Mouse (Mus musculus) neural tube, embryonic 13.5 days (tissue): ENCODE results near the gene Alox15. TPM values are rescaled to one million over a fixed set of nuclear protein-coding genes. Genes with fewer than 3 reads are reported as not detected.

Source experiments
- ATAC-seq: fragments of 200-750 bp; cut with Nextera tagmentation; 2 replicates; pipeline ENCODE4 v1.8.0; 2017; ENCODE audit warnings: low read depth, mild to moderate bottlenecking, moderate TSS enrichment, moderate library complexity
- H3K27ac ChIP-seq: fragments of 300-500 bp; sonication (generic); replicated peaks from 2 replicates; pipeline ENCODE4 v1.5.1; 2015; ENCODE audit warnings: moderate library complexity, mild to moderate bottlenecking, inconsistent platforms
- H3K27me3 ChIP-seq: fragments of 300-500 bp; sonication (generic); 2 replicates; pipeline ENCODE4 v1.6.1; 2015; ENCODE audit warnings: mild to moderate bottlenecking, inconsistent platforms
- H3K36me3 ChIP-seq: fragments of 300-500 bp; sonication (generic); 2 replicates; pipeline ENCODE4 v1.6.1; 2015; ENCODE audit warnings: mild to moderate bottlenecking, inconsistent platforms
- H3K4me1 ChIP-seq: fragments of 300-500 bp; sonication (generic); replicated peaks from 2 replicates; pipeline ENCODE4 v1.6.1; 2015; ENCODE audit warnings: inconsistent platforms
- H3K4me2 ChIP-seq: fragments of 300-500 bp; sonication (generic); 2 replicates; pipeline ENCODE4 v1.6.1; 2015; ENCODE audit warnings: inconsistent platforms, mild to moderate bottlenecking, moderate library complexity
- H3K4me3 ChIP-seq: fragments of 300-500 bp; sonication (generic); 2 replicates; pipeline ENCODE4 v1.5.1; 2015; ENCODE audit warnings: mild to moderate bottlenecking, inconsistent platforms
- H3K9ac ChIP-seq: fragments of 300-500 bp; sonication (generic); 2 replicates; pipeline ENCODE4 v1.6.1; 2015; ENCODE audit warnings: moderate library complexity, mild to moderate bottlenecking, inconsistent platforms
- H3K9me3 ChIP-seq: fragments of 300-500 bp; sonication (generic); 2 replicates; pipeline ENCODE4 v1.6.1; 2016; ENCODE audit warnings: inconsistent platforms
- WGBS: fragments of 180-500 bp; shearing (Covaris S2); methylation state at CpG from one replicate; pipeline ENCODE4 v1.1.7; 2015; 5-methylcytosine and 5-hydroxymethylcytosine counted together
- polyA plus RNA-seq: library from polyadenylated mRNA; unstranded; fragments of >200 nt; fragmentation: Nextera tagmentation; extraction: Ambion mirVana; gene quantifications from 2 replicates; pipeline ENCODE4 v1.2.1, GENCODE M21; 2015

Alox15 gene
- polyA plus RNA-seq, 1 experiment from 2014 or later = not detected

- 65% methylated on average over 7 of the region's 7 CpGs for WGBS
- Histone ChIP-seq H3K36me3 (no peaks in the 10 kb centered on the region), H3K4me2 (no peak overlapping the region), H3K27me3 (no peaks in the 10 kb centered on the region), H3K4me1 (no peaks in the 10 kb centered on the region), H3K27ac (no peak overlapping the region), H3K4me3 (no peak overlapping the region), H3K9ac (no peak overlapping the region), H3K9me3 (0 out of 2 replicates have a peak, but pooled peaks cover 3% of the 10 kb centered on the region)
- ATAC-seq = no peak
Observed at GRCm38 (mm10) chr11:70306159-70306558, 45.7 kb downstream of the Alox15 start.

- H3K4me3 ChIP-seq = no peak overlapping the region
- H3K4me1 ChIP-seq = no peaks in the 10 kb centered on the region
- H3K27ac ChIP-seq = no peak overlapping the region
- WGBS = 90% methylated on average over 4 of the region's 4 CpGs
- no peak for ATAC-seq
- no peak overlapping the region for H3K9ac ChIP-seq
- H3K9me3 ChIP-seq = 0 out of 2 replicates have a peak, but pooled peaks cover 3% of the 10 kb centered on the region
- no peaks in the 10 kb centered on the region for H3K36me3 ChIP-seq
- H3K4me2 ChIP-seq = no peak overlapping the region
- no peaks in the 10 kb centered on the region for H3K27me3 ChIP-seq
Observed at GRCm38 (mm10) chr11:70302293-70302692, 49.5 kb downstream of the Alox15 start.

- no peak overlapping the region for H3K9ac ChIP-seq
- H3K4me1 ChIP-seq = no peaks in the 10 kb centered on the region
- H3K27me3 ChIP-seq = no peaks in the 10 kb centered on the region
- no peak for ATAC-seq
- 0 out of 2 replicates have a peak, but pooled peaks cover 3% of the 10 kb centered on the region for H3K9me3 ChIP-seq
- WGBS = 64% methylated on average over 12 of the region's 12 CpGs
- no peak overlapping the region for H3K4me3 ChIP-seq
- no peak overlapping the region for H3K4me2 ChIP-seq
- H3K27ac ChIP-seq = no peak overlapping the region
- H3K36me3 ChIP-seq = no peaks in the 10 kb centered on the region
Observed at GRCm38 (mm10) chr11:70297836-70298454, 53.9 kb downstream of the Alox15 start.

- H3K27me3 ChIP-seq = no peaks in the 10 kb centered on the region
- no peak overlapping the region for H3K27ac ChIP-seq
- no peaks in the 10 kb centered on the region for H3K36me3 ChIP-seq
- H3K4me2 ChIP-seq = no peak overlapping the region
- 61% methylated on average over 4 of the region's 4 CpGs for WGBS
- ATAC-seq = no peak
- 0 out of 2 replicates have a peak, but pooled peaks cover 3% of the 10 kb centered on the region for H3K9me3 ChIP-seq
- no peak overlapping the region for H3K9ac ChIP-seq
- H3K4me3 ChIP-seq = no peak overlapping the region
- no peaks in the 10 kb centered on the region for H3K4me1 ChIP-seq
Observed at GRCm38 (mm10) chr11:70297405-70297804, 54.4 kb downstream of the Alox15 start.

Other genes with a start within 250 kb of the Alox15 start
- 0.21 and 0.39 TPM in 2 replicates for gene Mgl2, start 221.7 kb downstream of the Alox15 start, polyA plus RNA-seq
- 0.55 and 0.64 TPM in 2 replicates for gene Clec10a, start 195.8 kb downstream of the Alox15 start, polyA plus RNA-seq
- 3.0 and 3.4 TPM in 2 replicates for gene Slc16a11, start 139.3 kb downstream of the Alox15 start, polyA plus RNA-seq
- gene Slc16a13, start 131.0 kb downstream of the Alox15 start, polyA plus RNA-seq = 14.7 and 15.8 TPM in 2 replicates
- gene Bcl6b, start 122.2 kb downstream of the Alox15 start, polyA plus RNA-seq = 6.0 and 6.1 TPM in 2 replicates
- gene 0610010K14Rik, start 114.1 kb downstream of the Alox15 start, polyA plus RNA-seq = 161 and 174 TPM in 2 replicates
- 17.0 and 18.3 TPM in 2 replicates for gene Gm21988, start 112.2 kb downstream of the Alox15 start, polyA plus RNA-seq
- gene Rnasek, start 112.2 kb downstream of the Alox15 start, polyA plus RNA-seq = 362 and 382 TPM in 2 replicates
- gene Alox12, start 96.7 kb downstream of the Alox15 start, polyA plus RNA-seq = 2.5 and 2.6 TPM in 2 replicates
- gene Alox12e, start 29.4 kb downstream of the Alox15 start, polyA plus RNA-seq = not detected in 2 replicates
- gene Pelp1, start 58.0 kb upstream of the Alox15 start, polyA plus RNA-seq = 31.9 and 32.6 TPM in 2 replicates
- gene Arrb2, start 80.6 kb upstream of the Alox15 start, polyA plus RNA-seq = 43.8 and 46.6 TPM in 2 replicates
- gene Med11, start 99.9 kb upstream of the Alox15 start, polyA plus RNA-seq = 45.3 and 46.0 TPM in 2 replicates
- 1.2 and 1.5 TPM in 2 replicates for gene Zmynd15, start 107.4 kb upstream of the Alox15 start, polyA plus RNA-seq
- 7.2 and 8.9 TPM in 2 replicates for gene Cxcl16, start 108.0 kb upstream of the Alox15 start, polyA plus RNA-seq
- gene Tm4sf5, start 153.2 kb upstream of the Alox15 start, polyA plus RNA-seq = 0.52 and 1.8 TPM in 2 replicates
- 0.31 TPM in 1 of 2 replicates, not detected in the other for gene Vmo1, start 162.6 kb upstream of the Alox15 start, polyA plus RNA-seq
- gene Gltpd2, start 167.2 kb upstream of the Alox15 start, polyA plus RNA-seq = 0.42 and 0.52 TPM in 2 replicates
- gene Psmb6, start 173.3 kb upstream of the Alox15 start, polyA plus RNA-seq = 814 and 884 TPM in 2 replicates
- gene Gm40193, start 180.9 kb upstream of the Alox15 start, polyA plus RNA-seq = not detected in 2 replicates
- gene Pld2, start 188.0 kb upstream of the Alox15 start, polyA plus RNA-seq = 7.4 and 8.8 TPM in 2 replicates
- gene Mink1, start 210.8 kb upstream of the Alox15 start, polyA plus RNA-seq = 18.0 TPM in 2 replicates